Mouse (Mus musculus) embryonic fibroblast, embryonic 13.5 days (primary cell): ENCODE data around the gene Tfap2d. TPM values are rescaled to one million over a fixed set of nuclear protein-coding genes. Genes with fewer than 3 reads are reported as not detected.

ENCODE experiments used
- H3K27ac ChIP-seq: 2 replicates; pipeline ENCODE4 v1.5.1; 2012; ENCODE audit warnings: low read length, control low read depth, inconsistent platforms; ENCODE audit not compliant: insufficient read depth
- H3K4me1 ChIP-seq: 2 replicates; pipeline ENCODE4 v1.6.1; 2011; ENCODE audit warnings: low read length; ENCODE audit not compliant: control insufficient read depth, insufficient read depth
- H3K4me3 ChIP-seq: 2 replicates; pipeline ENCODE4 v1.5.1; 2011; ENCODE audit warnings: mild to moderate bottlenecking, control low read depth, low read length; ENCODE audit not compliant: insufficient read depth
- CTCF ChIP-seq: IDR thresholded peaks from 2 replicates; pipeline ENCODE4 v1.5.1; 2011; ENCODE audit warnings: mild to moderate bottlenecking, control low read depth, low read length, moderate library complexity, borderline replicate concordance; ENCODE audit not compliant: insufficient read depth
- POLR2A ChIP-seq: IDR thresholded peaks from 2 replicates; pipeline ENCODE4 v1.6.1; 2011; ENCODE audit warnings: low read depth, mild to moderate bottlenecking, control low read depth, low read length, moderate library complexity
- polyA plus RNA-seq: library from polyadenylated mRNA; stranded (reverse); fragments of >200 nt; gene quantifications from 2 replicates; pipeline ENCODE4 v1.2.4, GENCODE M21; 2011; ENCODE audit warnings: low read depth; ENCODE audit not compliant: missing spikeins, insufficient read length

Gene Tfap2d
- polyA plus RNA-seq: not detected in 2 replicates

- H3K27ac ChIP-seq: no peak within 1 kb of the TSS
- TF ChIP-seq CTCF (no peak), POLR2A (no peak)
- no peaks in the 10 kb centered on the region for H3K4me1 ChIP-seq
- no peak within 1 kb of the TSS for H3K4me3 ChIP-seq
Observed at GRCm38 (mm10) chr1:19102631-19103030, at the start of gene Tfap2d. Gene Tfap2d, plus strand, starts transcription at chr1:19103022.

DNA sequence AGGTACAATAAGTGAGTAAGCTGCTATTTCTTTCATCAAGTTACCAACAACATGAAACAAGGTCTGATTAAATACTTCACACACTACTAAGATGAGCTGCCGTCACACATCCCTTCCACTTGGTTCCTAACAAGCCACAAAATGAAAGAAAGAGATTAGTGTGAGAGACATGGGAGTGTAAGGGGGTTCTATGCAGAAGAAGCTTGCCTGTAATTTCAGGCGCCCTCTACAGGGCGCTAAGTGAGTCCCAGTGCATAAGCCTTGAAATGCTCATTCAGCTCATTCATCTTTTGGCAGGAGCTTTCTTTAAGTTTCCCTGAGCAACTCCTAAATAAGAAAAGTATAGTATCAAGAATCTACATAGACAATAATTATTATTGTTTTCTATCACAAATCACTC is 46.5 kb upstream of the Tfap2d start:
- no peak overlapping the region for H3K4me3 ChIP-seq
- no peak for TF ChIP-seq CTCF
- TF ChIP-seq POLR2A: no peak

DNA sequence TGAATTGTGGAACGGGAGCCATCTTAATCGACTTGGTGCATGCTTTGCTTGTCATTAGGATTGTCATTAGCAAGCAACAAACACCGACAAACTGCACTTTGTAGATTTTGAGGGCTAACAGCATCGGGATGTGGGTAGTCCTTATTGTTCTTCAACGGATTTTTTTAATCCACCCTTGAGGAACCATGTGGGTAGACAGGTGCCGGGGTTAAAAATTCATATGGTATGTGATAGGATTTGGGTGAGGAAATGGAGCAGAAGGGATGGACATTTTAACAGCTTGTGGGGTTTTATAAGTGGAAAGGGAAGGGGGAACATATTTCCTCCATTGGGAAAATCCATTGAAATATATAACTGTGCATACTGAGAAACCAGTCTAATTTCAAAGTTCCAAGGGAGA is 46.0 kb upstream of the Tfap2d start:
- no peak for TF ChIP-seq CTCF
- TF ChIP-seq POLR2A: no peak
- Histone ChIP-seq H3K4me3 (no peak overlapping the region), H3K4me1 (no peaks in the 10 kb centered on the region), H3K27ac (no peak overlapping the region)

More for the DNA sequence above, 46.5 kb upstream of the Tfap2d start:
- no peak overlapping the region for H3K27ac ChIP-seq
- no peaks in the 10 kb centered on the region for H3K4me1 ChIP-seq

GRCm38 (mm10) chr1:19088078-19088477 is 14.7 kb upstream of the Tfap2d start:
- Histone ChIP-seq H3K4me1 (no peaks in the 10 kb centered on the region), H3K4me3 (no peak overlapping the region), H3K27ac (no peak overlapping the region)
- TF ChIP-seq CTCF (no peak), POLR2A (no peak)

DNA sequence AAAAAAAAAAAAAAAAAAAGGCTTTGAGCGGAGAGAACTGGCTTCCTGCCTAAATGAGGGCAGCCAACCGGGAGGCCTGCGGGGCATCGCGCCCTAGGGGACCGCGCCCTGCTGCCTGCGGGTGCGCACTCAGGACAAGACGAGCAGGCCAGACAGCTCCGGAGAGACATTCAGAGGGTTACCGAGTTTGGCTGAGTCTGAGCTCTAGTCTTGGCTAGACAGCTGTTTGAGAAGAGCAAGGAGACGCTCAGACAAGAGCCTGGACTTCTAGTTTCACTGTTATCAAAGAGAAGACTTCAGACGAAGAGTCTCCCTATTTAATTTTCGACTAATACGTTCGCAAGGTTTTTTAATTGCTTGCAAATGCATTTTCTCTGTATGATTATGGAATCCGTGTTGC is 5.9 kb upstream of the Tfap2d start:
- Histone ChIP-seq H3K4me1 (no peaks in the 10 kb centered on the region), H3K27ac (no peak overlapping the region), H3K4me3 (no peak overlapping the region)
- TF ChIP-seq CTCF: no peak
- no peak for TF ChIP-seq POLR2A

DNA sequence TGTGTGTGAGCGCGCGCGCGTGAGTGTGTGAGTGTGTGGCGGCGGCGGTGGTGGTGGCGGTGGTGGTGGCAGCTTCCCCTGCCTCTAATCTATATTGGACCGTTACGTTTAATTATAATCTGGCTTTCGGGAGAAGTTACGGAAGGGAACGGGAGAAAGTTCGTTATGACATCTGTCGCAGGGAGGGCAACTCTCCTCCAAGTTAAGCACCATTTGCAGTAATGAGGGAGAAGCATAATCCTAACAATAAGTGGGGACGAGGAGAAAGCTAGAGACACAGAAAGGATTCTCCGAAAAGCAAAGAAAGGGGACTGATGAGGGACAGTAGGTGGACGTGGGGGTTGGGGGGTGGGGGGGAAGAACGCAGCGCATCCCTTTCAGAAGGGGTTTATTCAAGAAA is 494 bp downstream of the Tfap2d start:
- Histone ChIP-seq H3K4me1 (no peaks in the 10 kb centered on the region), H3K27ac (no peak overlapping the region), H3K4me3 (no peak overlapping the region)
- TF ChIP-seq POLR2A (no peak), CTCF (no peak)

DNA sequence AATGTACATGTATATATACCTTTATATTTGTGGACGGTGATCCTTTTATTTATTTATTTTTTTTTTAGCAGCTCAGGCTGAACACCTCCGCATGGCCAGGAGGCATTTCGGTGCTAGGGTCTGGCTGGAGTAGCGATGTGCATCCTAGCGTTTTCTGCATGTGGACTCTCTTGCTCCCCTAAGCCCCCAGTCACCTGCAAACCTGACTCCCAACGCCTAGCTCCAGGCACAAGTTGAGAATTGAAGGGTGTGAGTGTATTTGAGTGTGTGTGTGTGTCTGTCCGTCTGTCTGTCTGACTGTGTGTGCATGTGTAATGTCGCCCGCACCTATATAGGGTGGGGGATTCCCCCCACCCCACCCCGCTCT is 937 bp downstream of the Tfap2d start:
- Histone ChIP-seq H3K27ac (no peak overlapping the region), H3K4me3 (no peak overlapping the region), H3K4me1 (no peaks in the 10 kb centered on the region)
- TF ChIP-seq CTCF (no peak), POLR2A (no peak)

GRCm38 (mm10) chr1:19104143-19104857 is 1.5 kb downstream of the Tfap2d start:
- TF ChIP-seq POLR2A (no peak), CTCF (no peak)
- no peak overlapping the region for H3K27ac ChIP-seq
- H3K4me1 ChIP-seq: no peaks in the 10 kb centered on the region
- H3K4me3 ChIP-seq: no peak overlapping the region

DNA sequence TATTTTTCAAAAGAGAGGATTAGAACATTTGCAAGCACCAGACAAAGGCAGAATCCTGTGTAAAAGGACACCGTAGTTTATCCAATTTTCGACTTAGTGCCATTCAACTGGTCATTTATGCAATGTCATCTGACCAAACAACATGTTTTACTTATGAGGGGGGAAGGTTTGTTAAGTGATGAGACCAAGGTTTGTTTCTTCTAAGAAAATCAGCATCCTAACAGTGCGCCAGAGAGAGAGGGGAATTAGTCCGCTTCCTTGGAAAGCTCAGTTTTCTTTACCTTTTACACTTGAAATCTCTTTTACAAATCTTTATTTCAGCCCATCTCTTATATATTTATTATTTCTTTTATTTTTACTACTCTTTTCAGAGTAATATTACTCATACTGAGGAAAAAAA is 3.6 kb downstream of the Tfap2d start:
- H3K27ac ChIP-seq: no peak overlapping the region
- no peaks in the 10 kb centered on the region for H3K4me1 ChIP-seq
- H3K4me3 ChIP-seq: no peak overlapping the region
- TF ChIP-seq CTCF (no peak), POLR2A (no peak)

GRCm38 (mm10) chr1:19106841-19107800 is 4.3 kb downstream of the Tfap2d start:
- TF ChIP-seq CTCF: no peak
- TF ChIP-seq POLR2A: no peak

More at GRCm38 (mm10) chr1:19106841-19107800, 4.3 kb downstream of the Tfap2d start:
- Histone ChIP-seq H3K4me1 (no peaks in the 10 kb centered on the region), H3K4me3 (no peak overlapping the region), H3K27ac (no peak overlapping the region)
